ENCODE assay signal across 9 mouse cellular contexts in genomic region chr11:75596726-75597255, GRCm38 (mm10). TPM values are rescaled to one million over a fixed set of nuclear protein-coding genes. Genes with fewer than 3 reads are reported as not detected.
DNase-seq lines count a peak whose midpoint lies in the region; ATAC-seq lines count a peak whose summit lies in the region.
"Had no signal": no experiment of that assay in that cellular context is flagged by ENCODE, and none has a peak within 500 bp of the region (broad histone marks: within the 10 kb centered on the region; RNA-seq: fewer than 3 reads in every experiment).

No protein-coding gene starts in this region.

- 87% methylated on average over 3 of the region's 3 CpGs for WGBS in midbrain, embryonic 10.5 days
- 89% methylated on average over 3 of the region's 3 CpGs for WGBS in hindbrain, embryonic 12.5 days

- no peak overlapping the region for H3K9ac ChIP-seq in hindbrain, embryonic 12.5 days
- H3K9ac ChIP-seq: limb, embryonic 12.5 days had no signal

- no peak overlapping the region for H3K4me3 ChIP-seq in midbrain, embryonic 10.5 days
- H3K4me3 ChIP-seq in hindbrain, embryonic 12.5 days, result no peak overlapping the region
- H3K4me3 ChIP-seq: limb, embryonic 12.5 days had no signal

- no peak overlapping the region for H3K4me2 ChIP-seq in hindbrain, embryonic 12.5 days (replicated peaks)
- H3K4me2 ChIP-seq: limb, embryonic 12.5 days had no signal

- intact Hi-C loops in gastrocnemius, postnatal 14 days (cut with DNase I; ENCODE audit: low total_unique reads), result no loop called here

- peaks cover 92% of the 10 kb centered on the region for H3K36me3 ChIP-seq in midbrain, embryonic 10.5 days
- peaks cover 69% of the 10 kb centered on the region for H3K36me3 ChIP-seq in hindbrain, embryonic 12.5 days

- H3K27me3 ChIP-seq in midbrain, embryonic 10.5 days (ENCODE audit: low read depth, poor library complexity, severe bottlenecking), result 0 out of 2 replicates have a peak, but pooled peaks cover 3% of the 10 kb centered on the region
- H3K27me3 ChIP-seq in hindbrain, embryonic 12.5 days, result no peaks in the 10 kb centered on the region
- H3K27me3 ChIP-seq: limb, embryonic 12.5 days had no signal

- H3K9me3 ChIP-seq in midbrain, embryonic 10.5 days (replicated peaks), result no peaks in the 10 kb centered on the region
- no peaks in the 10 kb centered on the region for H3K9me3 ChIP-seq in hindbrain, embryonic 12.5 days (replicated peaks)
- H3K9me3 ChIP-seq: limb, embryonic 12.5 days had no signal

- ATAC-seq in hindbrain, embryonic 12.5 days (ENCODE audit: low FRiP score), result no peak

- peaks cover 11% of the 10 kb centered on the region for H3K4me1 ChIP-seq in midbrain, embryonic 10.5 days
- no peaks in the 10 kb centered on the region for H3K4me1 ChIP-seq in hindbrain, embryonic 12.5 days
- H3K4me1 ChIP-seq: limb, embryonic 12.5 days had no signal

- H3K27ac ChIP-seq in midbrain, embryonic 10.5 days (replicated peaks), result no peak overlapping the region
- H3K27ac ChIP-seq in hindbrain, embryonic 12.5 days, result no peak overlapping the region
- H3K27ac ChIP-seq: limb, embryonic 12.5 days had no signal

- DNase-seq in adrenal gland, adult 2 months, result peak; percentile 65
- no peak for DNase-seq in adrenal gland, adult 18-20 months (ENCODE audit: low spot score in 2 of 2)
- peak; percentile 31 to 54 for DNase-seq in kidney, postnatal 36 days
- DNase-seq in kidney, adult 9 months, result no peak
- DNase-seq in gastrocnemius, postnatal 14 days, result peak; percentile 79
- DNase-seq in lung, postnatal 14 days, result peak; percentile 53
- DNase-seq in midbrain, embryonic 10.5 days (ENCODE audit: low spot score), result no peak

RNA-seq across cellular contexts. Expression of gene Pitpna, which starts 8.9 kb away (rescaled TPM):
- 100 to 1,000 TPM; 185 to 186 TPM for total RNA-seq in adrenal gland, adult 2 months (2021)
- 42.6 and 97.6 TPM in 2 replicates for polyA plus RNA-seq in adrenal gland, adult 2 months (2012; rRNA removed)
- 100 to 1,000 TPM; 152 to 175 TPM for total RNA-seq in adrenal gland, adult 18-20 months (2021)
- total RNA-seq in gastrocnemius, postnatal 14 days (2021), result 100 to 1,000 TPM; 176 to 185 TPM
- 63.4 and 65.5 TPM in 2 replicates for polyA plus RNA-seq in midbrain, embryonic 10.5 days (2016; fragmentation: Nextera tagmentation; extraction: Ambion mirVana)
- polyA plus RNA-seq in hindbrain, embryonic 12.5 days (2016; fragmentation: Nextera tagmentation; extraction: Ambion mirVana), result 116 and 125 TPM in 2 replicates

RNA-seq across cellular contexts. Expression of gene Inpp5k, which starts 34.0 kb away (rescaled TPM):
- 10 to 100 TPM; 32.9 to 42.3 TPM for total RNA-seq in adrenal gland, adult 2 months (2021)
- 38.0 and 50.0 TPM in 2 replicates for polyA plus RNA-seq in adrenal gland, adult 2 months (2012; rRNA removed)
- 10 to 100 TPM; 24.9 to 36.9 TPM for total RNA-seq in adrenal gland, adult 18-20 months (2021)
- total RNA-seq in gastrocnemius, postnatal 14 days (2021), result 10 to 100 TPM; 17.0 to 23.0 TPM
- polyA plus RNA-seq in midbrain, embryonic 10.5 days (2016; fragmentation: Nextera tagmentation; extraction: Ambion mirVana), result 19.6 and 23.8 TPM in 2 replicates
- polyA plus RNA-seq in hindbrain, embryonic 12.5 days (2016; fragmentation: Nextera tagmentation; extraction: Ambion mirVana), result 28.7 and 30.3 TPM in 2 replicates

RNA-seq across cellular contexts. Expression of gene Myo1c, which starts 53.5 kb away (rescaled TPM):
- total RNA-seq in adrenal gland, adult 2 months (2021), result 100 to 1,000 TPM; 136 to 174 TPM
- 74.7 and 101 TPM in 2 replicates for polyA plus RNA-seq in adrenal gland, adult 2 months (2012; rRNA removed)
- total RNA-seq in adrenal gland, adult 18-20 months (2021), result 100 to 1,000 TPM; 144 to 160 TPM
- 10 to 100 TPM; 50.5 to 51.8 TPM for total RNA-seq in gastrocnemius, postnatal 14 days (2021)
- polyA plus RNA-seq in midbrain, embryonic 10.5 days (2016; fragmentation: Nextera tagmentation; extraction: Ambion mirVana), result 16.4 and 19.3 TPM in 2 replicates
- 18.7 and 19.3 TPM in 2 replicates for polyA plus RNA-seq in hindbrain, embryonic 12.5 days (2016; fragmentation: Nextera tagmentation; extraction: Ambion mirVana)

Comparison
In these comparisons a context has a peak if more than half of its experiments do, and no peak if none do; other contexts are left out.
1. DNase-seq: peak in adrenal gland, adult 2 months (single experiment), kidney, postnatal 36 days (2 of 2), gastrocnemius, postnatal 14 days (single experiment) and lung, postnatal 14 days (single experiment); none in adrenal gland, adult 18-20 months (0 of 2), kidney, adult 9 months (single experiment) and midbrain, embryonic 10.5 days (single experiment).